Mouse (Mus musculus) T-cell, adult 66 days (primary cell): Measurements from ENCODE around the gene Sobp. TPM values are rescaled to one million over a fixed set of nuclear protein-coding genes. Genes with fewer than 3 reads are reported as not detected.

Experiments
- total RNA-seq, 2 experiments: library from RNA; stranded (reverse); gene quantifications; 3 replicates in 1 of 2; 4 replicates in 1 of 2; pipeline ENCODE4 v1.2.4; 2023

Gene Sobp
- not detected for total RNA-seq

GRCm38 (mm10) chr10:43174326-43175155, at the start of gene Sobp, which contains the start of gene 9030612E09Rik:
Gene Sobp (minus strand): TSS chr10:43174530.
Gene 9030612E09Rik (plus strand): TSS chr10:43174704.

DNA sequence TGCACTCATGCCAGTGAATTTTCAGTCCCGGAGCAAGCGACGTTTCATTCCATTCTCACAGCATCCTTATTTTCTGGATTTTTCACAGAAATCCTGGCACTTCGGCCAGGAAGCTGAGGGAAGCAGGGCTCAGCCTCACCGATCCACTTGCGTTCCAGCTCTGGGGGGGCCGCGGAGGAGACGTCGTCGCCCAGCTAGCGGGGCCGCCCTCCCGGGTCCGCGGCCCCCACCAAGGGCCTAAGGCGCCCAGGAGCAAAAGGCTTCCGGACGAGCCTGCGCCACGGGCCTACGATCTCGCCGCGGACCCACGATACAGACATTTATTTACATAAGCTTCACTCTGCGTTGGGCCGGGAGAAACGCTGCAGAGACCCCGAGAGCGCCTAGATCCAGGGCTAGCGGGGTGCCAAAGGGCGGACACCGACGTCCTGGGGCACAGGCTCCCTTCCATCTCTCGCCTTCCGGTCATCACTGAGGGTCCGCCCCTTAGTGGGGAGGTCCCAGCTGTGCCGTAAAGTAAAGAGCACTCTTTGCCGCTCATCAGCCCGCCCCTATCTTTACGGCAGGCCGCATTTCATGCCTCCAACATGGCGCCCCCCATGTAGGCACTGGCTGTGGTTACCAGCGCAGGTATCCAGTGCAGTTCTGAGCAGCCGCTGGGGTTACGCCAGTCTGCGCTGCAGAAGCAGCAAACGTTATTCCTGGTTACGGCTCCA, 46.7 kb upstream of the Sobp start, which contains the start of gene Pdss2:
Gene Pdss2 (plus strand): TSS at position 577 of the 716 bp plus-strand sequence.

Other genes starting within 250 kb of the Sobp start
- not detected for gene 9030612E09Rik, start 174 bp upstream of the Sobp start, total RNA-seq
- gene Pdss2, start 47.0 kb upstream of the Sobp start, total RNA-seq: 10 to 100 TPM; 17.8 to 18.3 TPM